Mouse (Mus musculus) intestine, embryonic 16.5 days (tissue): ENCODE measurements around the gene Fbln5. TPM values are rescaled to one million over a fixed set of nuclear protein-coding genes. Genes with fewer than 3 reads are reported as not detected.

ENCODE experiments used
- ATAC-seq: fragments of 200-750 bp; cut with Nextera tagmentation; 2 replicates; pipeline ENCODE4 v1.8.0; 2017; ENCODE audit warnings: moderate TSS enrichment, moderate library complexity
- H3K27ac ChIP-seq: fragments of 300-500 bp; sonication (generic); 2 replicates; pipeline ENCODE4 v1.5.1; 2014; ENCODE audit warnings: mild to moderate bottlenecking, low read length
- H3K27me3 ChIP-seq: fragments of 300-500 bp; sonication (generic); replicated peaks from 2 replicates; pipeline ENCODE4 v1.6.1; 2014; ENCODE audit warnings: low read length, control low read depth, mixed read lengths; ENCODE audit not compliant: control insufficient read depth, insufficient read depth
- H3K36me3 ChIP-seq: fragments of 300-500 bp; sonication (generic); 2 replicates; pipeline ENCODE4 v1.6.1; 2014; ENCODE audit warnings: low read length, control low read depth; ENCODE audit not compliant: control insufficient read depth, insufficient read depth
- H3K4me1 ChIP-seq: fragments of 300-500 bp; sonication (generic); 2 replicates; pipeline ENCODE4 v1.6.1; 2014; ENCODE audit warnings: low read length, control low read depth, mixed read lengths; ENCODE audit not compliant: control insufficient read depth, insufficient read depth
- H3K4me2 ChIP-seq: fragments of 300-500 bp; sonication (generic); 2 replicates; pipeline ENCODE4 v1.6.1; 2014; ENCODE audit warnings: low read depth, low read length, control low read depth
- H3K4me3 ChIP-seq: fragments of 300-500 bp; sonication (generic); 2 replicates; pipeline ENCODE4 v1.5.1; 2014; ENCODE audit warnings: mild to moderate bottlenecking, low read length
- H3K9ac ChIP-seq: fragments of 300-500 bp; sonication (generic); 2 replicates; pipeline ENCODE4 v1.6.1; 2014; ENCODE audit warnings: low read depth, low read length
- H3K9me3 ChIP-seq: fragments of 300-500 bp; sonication (generic); 2 replicates; pipeline ENCODE4 v1.6.1; 2016; ENCODE audit warnings: low read length, control low read depth; ENCODE audit not compliant: control insufficient read depth
- WGBS: fragments of 180-500 bp; shearing (Covaris S2); extraction: QIAGEN DNeasy Blood & Tissue Kit; methylation state at CpG from one replicate; pipeline ENCODE4 v1.1.7; 2014; 5-methylcytosine and 5-hydroxymethylcytosine counted together
- polyA plus RNA-seq: library from polyadenylated mRNA; unstranded; fragments of >200 nt; fragmentation: Nextera tagmentation; extraction: Ambion mirVana; gene quantifications from 2 replicates; pipeline ENCODE4 v1.2.1, GENCODE M21; 2015

Gene Fbln5
- polyA plus RNA-seq, 1 experiment from 2014 or later, result 59.6 TPM

- ATAC-seq, result no peak
- H3K4me3 ChIP-seq, result no peak overlapping the region
- no peak overlapping the region for H3K4me2 ChIP-seq
- 52% methylated on average over 2 of the region's 2 CpGs for WGBS
- H3K4me1 ChIP-seq, result no peaks in the 10 kb centered on the region
- H3K27me3 ChIP-seq, result no peaks in the 10 kb centered on the region
- no peak overlapping the region for H3K9ac ChIP-seq
- no peaks in the 10 kb centered on the region for H3K36me3 ChIP-seq
- H3K9me3 ChIP-seq, result no peaks in the 10 kb centered on the region
- H3K27ac ChIP-seq, result no peak overlapping the region
Measured at GRCm38 (mm10) chr12:101742375-101742774, 76.5 kb downstream of the Fbln5 start.

GRCm38 (mm10) chr12:101740486-101740885 is 78.4 kb downstream of the Fbln5 start:
- Histone ChIP-seq H3K9ac (no peak overlapping the region), H3K4me3 (no peak overlapping the region), H3K4me1 (no peaks in the 10 kb centered on the region), H3K4me2 (no peak overlapping the region), H3K36me3 (no peaks in the 10 kb centered on the region), H3K9me3 (no peaks in the 10 kb centered on the region), H3K27me3 (no peaks in the 10 kb centered on the region), H3K27ac (no peak overlapping the region)
- WGBS, result 47% methylated on average over 2 of the region's 2 CpGs
- no peak for ATAC-seq

- no peaks in the 10 kb centered on the region for H3K36me3 ChIP-seq
- no peaks in the 10 kb centered on the region for H3K4me1 ChIP-seq
- no peak overlapping the region for H3K4me3 ChIP-seq
- no peak overlapping the region for H3K4me2 ChIP-seq
- H3K27me3 ChIP-seq, result no peaks in the 10 kb centered on the region
- H3K9ac ChIP-seq, result no peak overlapping the region
- H3K27ac ChIP-seq, result no peak overlapping the region
- no peak for ATAC-seq
- H3K9me3 ChIP-seq, result no peaks in the 10 kb centered on the region
- WGBS, result 27% methylated on average over 2 of the region's 2 CpGs
Measured at GRCm38 (mm10) chr12:101740045-101740444, 78.8 kb downstream of the Fbln5 start.

GRCm38 (mm10) chr12:101718755-101719150 is 100.1 kb downstream of the Fbln5 start:
- H3K4me1 ChIP-seq, result peaks cover 3% of the 10 kb centered on the region; the same call in 1 of the 2 replicates
- H3K4me3 ChIP-seq, result peak overlapping the region; percentile 76
- peak; percentile 72 for ATAC-seq
- H3K9me3 ChIP-seq, result no peaks in the 10 kb centered on the region
- H3K27ac ChIP-seq, result no peak overlapping the region
- no peaks in the 10 kb centered on the region for H3K27me3 ChIP-seq
- under 1% methylated on average over 9 of the region's 9 CpGs for WGBS
- peak overlapping the region; percentile 77 for H3K9ac ChIP-seq
- H3K4me2 ChIP-seq, result peak overlapping the region; percentile 93
- no peaks in the 10 kb centered on the region for H3K36me3 ChIP-seq

GRCm38 (mm10) chr12:101718054-101718754 is 100.7 kb downstream of the Fbln5 start, which contains the start of gene Tc2n:
TSS of gene Tc2n (minus strand) at chr12:101718523.
- Histone ChIP-seq H3K4me3 (peak within 1 kb of the TSS; percentile 76), H3K4me1 (peaks cover 3% of the 10 kb centered on the region; the same call in 1 of the 2 replicates), H3K4me2 (peak within 1 kb of the TSS; percentile 93), H3K27me3 (no peaks in the 10 kb centered on the region), H3K27ac (peak within 1 kb of the TSS; percentile 86), H3K36me3 (no peaks in the 10 kb centered on the region), H3K9me3 (no peaks in the 10 kb centered on the region), H3K9ac (peak within 1 kb of the TSS; percentile 77)
- WGBS, result under 1% methylated on average over 73 of the region's 75 CpGs
- peak; percentile 100 for ATAC-seq

DNA sequence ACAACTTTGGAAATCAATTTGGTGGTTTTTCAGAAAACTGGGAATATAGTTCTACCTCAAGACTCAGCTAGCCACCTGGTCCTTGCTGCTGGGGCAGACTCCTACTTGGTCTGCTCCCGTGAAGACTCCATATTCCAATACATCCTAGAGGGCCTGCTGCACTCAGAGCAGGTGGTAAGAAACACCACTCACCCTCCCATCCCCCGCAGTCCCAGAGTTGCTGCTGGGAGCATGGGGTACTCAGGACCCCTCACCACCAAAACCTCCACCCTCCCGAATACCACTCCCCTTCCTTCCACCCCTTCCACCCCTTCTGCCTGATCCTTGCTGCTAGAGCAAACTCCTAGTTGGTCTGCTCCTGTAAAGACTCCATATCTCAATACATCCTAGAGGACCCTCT is 119.7 kb downstream of the Fbln5 start:
- 88% methylated on average over 3 of the region's 3 CpGs for WGBS
- ATAC-seq, result no peak
- Histone ChIP-seq H3K9me3 (no peaks in the 10 kb centered on the region), H3K4me3 (no peak overlapping the region), H3K4me1 (no peaks in the 10 kb centered on the region), H3K27me3 (no peaks in the 10 kb centered on the region), H3K4me2 (no peak overlapping the region), H3K9ac (no peak overlapping the region), H3K27ac (no peak overlapping the region), H3K36me3 (no peaks in the 10 kb centered on the region)

Other genes with a start within 250 kb of the Fbln5 start
- gene Tc2n, start 100.5 kb downstream of the Fbln5 start, polyA plus RNA-seq, result 3.6 and 4.3 TPM in 2 replicates
- 21.5 and 25.7 TPM in 2 replicates for gene Trip11, start 94.2 kb upstream of the Fbln5 start, polyA plus RNA-seq
- 13.1 and 14.0 TPM in 2 replicates for gene Atxn3, start 139.2 kb upstream of the Fbln5 start, polyA plus RNA-seq
- 19.8 and 22.8 TPM in 2 replicates for gene Cpsf2, start 156.9 kb upstream of the Fbln5 start, polyA plus RNA-seq